Mouse (Mus musculus): ENCODE results near the gene Ubr2.
A peak's percentile ranks its signal among the peaks of the same experiment; 100 is the strongest.

Ubr2 gene

GRCm38 (mm10) chr17:47009898-47010721, at the start of gene Ubr2:
Ubr2 (minus strand) TSS chr17:47010556.
- ATAC-seq (ENCODE audit: insufficient number of reproducible peaks, low FRiP score, low TSS enrichment) = peak; percentile 99

- ATAC-seq (ENCODE audit: insufficient number of reproducible peaks, low FRiP score, low TSS enrichment) = no peak
Observed at GRCm38 (mm10) chr17:47059836-47060360, 49.5 kb upstream of the Ubr2 start.

GRCm38 (mm10) chr17:47057966-47058365, 47.6 kb upstream of the Ubr2 start:
- no peak for ATAC-seq (ENCODE audit: insufficient number of reproducible peaks, low FRiP score, low TSS enrichment)

GRCm38 (mm10) chr17:47056476-47056875, 46.1 kb upstream of the Ubr2 start:
- ATAC-seq (ENCODE audit: insufficient number of reproducible peaks, low FRiP score, low TSS enrichment) = no peak

GRCm38 (mm10) chr17:47055121-47055520, 44.8 kb upstream of the Ubr2 start:
- ATAC-seq (ENCODE audit: insufficient number of reproducible peaks, low FRiP score, low TSS enrichment) = no peak

- ATAC-seq (ENCODE audit: insufficient number of reproducible peaks, low FRiP score, low TSS enrichment) = no peak
Observed at GRCm38 (mm10) chr17:47054613-47055012, 44.3 kb upstream of the Ubr2 start.

GRCm38 (mm10) chr17:47050678-47051077, 40.3 kb upstream of the Ubr2 start:
- ATAC-seq (ENCODE audit: insufficient number of reproducible peaks, low FRiP score, low TSS enrichment) = no peak

GRCm38 (mm10) chr17:47042866-47043265, 32.5 kb upstream of the Ubr2 start:
- no peak for ATAC-seq (ENCODE audit: insufficient number of reproducible peaks, low FRiP score, low TSS enrichment)

GRCm38 (mm10) chr17:47038844-47039803, 28.8 kb upstream of the Ubr2 start:
- peak; percentile 76 for ATAC-seq (ENCODE audit: insufficient number of reproducible peaks, low FRiP score, low TSS enrichment)

- no peak for ATAC-seq (ENCODE audit: insufficient number of reproducible peaks, low FRiP score, low TSS enrichment)
Observed at GRCm38 (mm10) chr17:47034536-47034935, 24.2 kb upstream of the Ubr2 start.

GRCm38 (mm10) chr17:47033643-47034042, 23.3 kb upstream of the Ubr2 start:
- no peak for ATAC-seq (ENCODE audit: insufficient number of reproducible peaks, low FRiP score, low TSS enrichment)

- no peak for ATAC-seq (ENCODE audit: insufficient number of reproducible peaks, low FRiP score, low TSS enrichment)
Observed at GRCm38 (mm10) chr17:47024805-47025204, 14.4 kb upstream of the Ubr2 start.

GRCm38 (mm10) chr17:47023369-47023768, 13.0 kb upstream of the Ubr2 start:
- no peak for ATAC-seq (ENCODE audit: insufficient number of reproducible peaks, low FRiP score, low TSS enrichment)

GRCm38 (mm10) chr17:47012896-47013295, 2.5 kb upstream of the Ubr2 start:
- no peak for ATAC-seq (ENCODE audit: insufficient number of reproducible peaks, low FRiP score, low TSS enrichment)

- ATAC-seq (ENCODE audit: insufficient number of reproducible peaks, low FRiP score, low TSS enrichment) = no peak
Observed at GRCm38 (mm10) chr17:47011661-47012043, 1.3 kb upstream of the Ubr2 start.

GRCm38 (mm10) chr17:47010722-47011660, 635 bp upstream of the Ubr2 start:
- ATAC-seq (ENCODE audit: insufficient number of reproducible peaks, low FRiP score, low TSS enrichment) = peak; percentile 56; the same call in 1 of the 2 replicates

GRCm38 (mm10) chr17:47009546-47009897, 834 bp downstream of the Ubr2 start:
- ATAC-seq (ENCODE audit: insufficient number of reproducible peaks, low FRiP score, low TSS enrichment) = no peak

GRCm38 (mm10) chr17:47009016-47009415, 1.3 kb downstream of the Ubr2 start:
- ATAC-seq (ENCODE audit: insufficient number of reproducible peaks, low FRiP score, low TSS enrichment) = no peak

GRCm38 (mm10) chr17:47008506-47008905, 1.9 kb downstream of the Ubr2 start:
- ATAC-seq (ENCODE audit: insufficient number of reproducible peaks, low FRiP score, low TSS enrichment) = no peak

- ATAC-seq (ENCODE audit: insufficient number of reproducible peaks, low FRiP score, low TSS enrichment) = no peak
Observed at GRCm38 (mm10) chr17:47006741-47007140, 3.6 kb downstream of the Ubr2 start.

All from cerebellum, adult (tissue).